Mouse (Mus musculus) kidney, adult 11 months (tissue): ENCODE measurements at regions not wholly inside any gene's neighbourhood (a gene's known extent, or its start where the extent isn't known, plus 50 kb on each side); places are given as distances from the start of the nearest gene placed in this dataset.

Source experiments
- DNase-seq: peaks from one replicate; pipeline ENCODE4 v3.0.0; 2022

DNA sequence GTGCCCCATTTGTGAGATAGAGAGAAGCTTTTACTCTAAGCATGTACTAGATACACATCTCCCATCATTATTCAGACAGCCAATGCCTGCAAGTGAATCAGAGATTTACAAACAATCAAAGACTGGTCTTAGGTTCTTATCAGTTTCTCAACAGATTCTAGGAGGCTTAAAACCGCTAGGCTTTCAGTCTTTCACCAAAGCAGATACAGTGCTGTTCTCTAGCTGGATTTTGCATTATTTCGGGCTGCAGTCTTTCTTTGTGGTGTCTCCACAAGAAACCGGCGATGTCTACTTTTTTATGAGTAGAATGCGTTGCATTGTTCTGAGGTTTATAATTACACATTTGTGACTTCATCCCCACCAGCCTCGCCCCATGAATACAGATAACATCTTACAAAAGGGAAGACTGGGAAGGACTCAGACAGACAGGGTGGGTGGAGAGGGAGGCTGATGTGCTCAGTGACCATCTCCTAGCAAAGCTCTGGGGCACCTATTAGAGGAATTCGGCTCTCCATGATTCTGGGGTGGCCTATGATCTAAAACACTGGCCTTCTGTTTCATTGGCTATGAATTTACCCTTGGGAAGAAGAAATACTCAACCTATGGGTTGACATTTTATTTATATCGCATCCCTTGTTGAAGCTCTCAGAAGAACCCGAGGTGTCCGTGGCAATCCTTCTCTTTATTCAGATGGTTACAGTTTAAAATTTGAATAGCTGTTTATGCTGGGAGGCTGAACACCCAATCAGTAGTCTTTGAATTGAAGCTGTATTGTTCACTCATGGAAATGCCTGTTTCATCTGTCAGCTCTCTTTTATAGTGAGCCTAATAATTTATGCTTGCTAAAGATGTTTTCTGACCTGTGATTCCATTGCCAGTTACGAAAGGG lies 343.8 kb downstream of the Tmem161b start:
- no peak for DNase-seq

DNA sequence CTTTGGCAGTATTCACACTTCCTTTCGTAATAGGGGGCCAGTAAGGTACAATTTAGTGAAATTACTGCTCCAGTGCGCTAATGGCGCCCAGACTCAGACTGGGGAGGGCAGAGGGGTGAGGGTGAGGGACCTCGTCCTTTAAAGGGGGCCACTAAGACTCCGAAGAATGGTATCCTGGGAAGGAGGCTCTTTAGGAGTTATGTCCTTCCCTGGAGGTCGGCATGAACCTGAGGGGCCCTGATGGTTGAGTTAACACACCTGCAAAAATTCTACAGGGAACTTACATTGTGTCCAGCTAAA lies 344.4 kb downstream of the Tmem161b start:
- no peak for DNase-seq

DNA sequence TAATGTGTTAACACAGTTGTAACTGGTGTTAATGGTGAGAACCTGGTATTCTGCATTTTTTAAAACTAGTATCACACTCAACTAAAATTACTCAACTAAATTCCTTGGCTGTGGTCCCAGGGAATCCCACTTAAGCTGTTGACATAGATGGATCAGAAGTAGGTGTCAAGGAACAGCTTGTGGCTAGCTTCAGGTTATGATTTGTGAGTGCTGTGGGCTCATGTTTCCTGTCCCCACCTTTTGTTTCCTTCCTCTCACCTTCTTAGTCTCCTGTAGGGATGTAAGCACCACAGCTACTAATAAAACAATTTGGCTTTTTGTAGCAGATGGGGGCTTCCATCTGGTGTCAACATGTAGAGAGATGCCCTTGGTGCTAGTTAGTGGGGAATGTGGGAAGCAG lies 347.3 kb downstream of the Tmem161b start:
- DNase-seq: no peak

DNA sequence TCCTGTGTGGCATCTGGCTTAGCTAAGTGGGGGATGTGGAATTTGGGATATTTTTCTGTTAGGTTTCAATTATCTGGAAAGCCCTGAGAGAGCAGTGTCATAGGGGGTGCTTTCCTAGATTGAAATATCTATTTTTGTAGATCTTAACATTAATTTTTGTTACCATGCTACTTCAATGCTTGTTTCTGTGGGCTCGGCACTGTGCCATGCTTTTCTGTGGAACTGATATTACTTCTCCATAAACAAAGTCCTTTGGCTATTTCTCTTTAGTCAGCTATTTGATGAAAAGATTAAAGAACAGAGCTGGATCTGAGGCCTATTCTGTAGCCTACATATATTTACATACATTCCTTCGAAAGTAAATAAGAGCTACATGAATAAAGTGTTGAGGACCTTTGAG lies 348.1 kb downstream of the Tmem161b start:
- no peak for DNase-seq

DNA sequence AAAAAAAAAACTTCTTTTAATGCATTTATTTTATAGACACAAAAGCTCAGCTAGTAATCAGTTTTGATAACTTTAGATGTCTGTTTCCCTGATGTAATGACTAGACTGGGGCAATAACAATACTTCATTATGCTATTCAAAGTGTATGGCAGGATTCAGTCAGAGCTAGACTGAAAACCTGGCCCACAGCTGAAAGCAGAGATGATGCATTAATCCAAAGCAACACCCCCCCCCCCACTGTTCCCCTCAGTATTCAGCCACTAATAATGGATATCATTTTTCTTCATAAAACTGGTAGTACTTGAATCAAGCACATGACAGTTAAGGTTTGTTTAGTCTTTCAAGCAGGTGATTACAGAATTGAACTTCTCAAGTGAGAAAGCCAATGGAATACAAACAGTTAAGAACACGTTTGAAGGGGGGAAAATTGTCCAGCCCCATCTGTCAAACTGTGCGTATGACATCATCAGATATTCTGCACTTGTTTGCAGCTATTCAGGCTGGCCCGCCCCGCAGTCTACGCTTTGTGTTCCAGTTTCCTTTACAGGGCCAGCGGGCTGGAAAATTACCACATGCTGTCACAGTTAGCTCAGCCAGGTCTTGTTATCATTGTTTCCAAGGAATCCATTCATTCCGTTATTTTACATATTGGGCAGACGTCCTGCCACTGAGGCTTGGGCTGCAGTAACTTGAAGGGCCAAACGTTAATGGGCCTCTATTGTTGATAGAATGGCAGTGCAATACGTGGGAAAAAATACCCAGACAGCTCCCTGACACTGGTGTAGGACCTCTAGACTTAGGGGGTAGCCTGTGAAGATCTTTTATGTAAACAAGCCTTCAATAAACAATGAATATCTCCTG lies 349.1 kb downstream of the Tmem161b start:
- DNase-seq: no peak

DNA sequence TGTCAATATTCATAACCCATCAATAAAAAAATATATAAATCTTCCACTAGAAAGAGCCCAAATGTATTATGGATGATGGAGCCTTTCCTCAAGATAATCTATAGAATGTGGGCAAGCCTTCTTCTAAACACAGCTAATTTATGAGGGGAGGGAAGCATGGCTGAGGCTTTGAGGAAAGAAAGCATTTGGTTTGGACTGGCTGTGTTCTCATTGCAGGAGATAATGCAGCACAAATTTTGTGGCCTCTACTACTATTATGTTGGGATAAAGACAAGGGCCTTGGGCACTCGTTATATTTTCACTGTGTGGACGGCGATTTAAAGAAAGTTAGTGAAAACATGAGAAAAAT lies 349.7 kb downstream of the Tmem161b start:
- DNase-seq: no peak

DNA sequence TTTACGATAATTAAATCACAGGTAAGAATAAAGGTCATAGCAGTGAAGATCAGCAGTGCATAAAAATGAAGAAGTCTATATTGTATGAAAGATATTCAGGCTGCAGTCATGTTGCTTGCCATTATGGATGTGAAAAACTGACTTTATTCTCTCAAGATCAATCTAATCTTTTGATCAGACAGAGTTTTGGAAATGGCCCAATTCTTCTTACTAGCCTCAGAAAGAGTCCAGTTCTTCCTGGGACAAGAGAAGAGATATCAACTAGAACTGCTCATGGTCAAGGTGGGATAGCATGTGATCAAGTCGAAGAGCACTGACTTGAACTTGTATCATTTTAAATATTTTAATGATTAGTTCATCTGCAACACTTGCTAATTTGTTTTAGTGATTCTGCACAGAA lies 350.1 kb downstream of the Tmem161b start:
- no peak for DNase-seq

DNA sequence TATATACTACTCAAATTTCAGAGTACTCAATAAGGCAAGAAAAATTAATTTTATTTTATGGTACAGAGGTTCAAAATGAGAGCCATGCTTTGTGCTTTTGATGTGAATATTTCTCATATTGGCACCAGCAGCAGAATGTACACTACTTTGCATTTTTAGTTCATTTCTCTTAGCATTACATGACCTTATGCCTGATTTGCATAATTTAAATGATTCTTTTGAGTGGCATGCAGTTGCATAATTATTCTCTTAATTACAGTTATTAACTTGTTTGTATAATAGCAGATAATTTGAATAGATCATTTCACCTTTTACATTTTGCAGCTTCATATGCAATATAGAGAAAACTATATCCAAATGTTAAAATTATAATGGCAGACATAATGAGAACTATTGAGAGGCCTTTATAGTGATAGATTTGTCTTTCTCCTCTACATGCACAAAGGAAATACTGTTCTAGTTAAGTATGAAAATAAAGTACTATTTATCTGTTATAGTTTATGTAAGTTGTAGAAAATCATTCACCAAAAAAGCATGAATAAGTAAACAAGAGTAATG lies 374.6 kb downstream of the Tmem161b start:
- DNase-seq: no peak

DNA sequence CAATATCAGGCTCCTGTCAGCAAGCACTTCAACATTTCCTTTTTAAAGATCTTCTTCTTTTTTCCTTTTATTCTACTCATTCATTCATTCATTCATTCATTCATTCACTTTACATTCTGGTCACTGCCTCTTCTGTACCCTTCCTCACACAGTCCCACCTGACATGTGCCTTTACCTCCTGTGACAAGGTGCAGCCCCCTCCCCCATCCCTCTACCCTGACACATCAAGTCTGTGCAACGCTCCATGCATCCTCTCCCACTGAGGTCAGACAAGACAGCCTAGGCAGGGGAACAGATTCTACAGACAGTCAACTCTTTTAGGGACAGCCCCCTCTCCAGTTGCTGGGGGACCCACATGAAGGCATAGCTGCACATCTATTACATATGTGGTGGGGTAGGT lies 380.5 kb downstream of the Tmem161b start:
- no peak for DNase-seq

DNA sequence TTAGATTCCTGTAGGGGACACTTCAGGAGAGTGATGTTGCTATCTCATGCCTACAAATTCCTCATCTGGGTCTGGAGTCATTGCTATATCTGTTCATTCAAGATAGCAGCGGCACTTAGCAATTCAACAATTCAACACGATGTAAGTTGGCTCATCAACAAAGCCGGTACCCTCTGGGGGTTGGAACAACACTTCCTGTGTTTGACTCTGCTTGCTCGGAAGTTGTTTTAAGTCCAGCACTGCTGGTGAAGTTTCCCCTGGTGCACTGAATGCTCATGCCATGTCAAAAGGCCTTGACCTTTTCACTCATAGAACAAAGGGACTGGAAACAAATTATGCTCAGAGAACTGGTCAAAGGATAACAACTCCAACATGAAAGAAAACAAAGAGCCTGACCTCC lies 390.4 kb downstream of the Tmem161b start:
- no peak for DNase-seq

DNA sequence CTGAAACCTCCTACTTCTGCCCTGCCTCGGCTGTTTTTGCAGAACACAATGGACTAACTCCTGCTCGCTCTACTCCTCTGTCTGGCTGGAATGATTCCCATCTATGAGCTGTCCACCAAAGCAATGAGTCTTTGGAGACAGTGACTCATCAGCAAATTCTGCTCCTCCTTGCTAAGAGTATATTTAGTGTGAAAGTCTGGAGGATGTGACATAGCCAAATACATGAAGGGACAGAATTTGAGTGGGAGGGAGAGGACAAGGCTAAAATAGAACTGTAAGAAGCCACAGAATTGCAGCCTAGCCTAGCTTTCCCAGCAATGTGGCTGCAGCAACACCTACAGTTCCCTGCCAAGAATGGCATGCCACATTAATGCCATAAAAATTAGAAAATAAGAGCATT lies 390.9 kb downstream of the Tmem161b start:
- no peak for DNase-seq

DNA sequence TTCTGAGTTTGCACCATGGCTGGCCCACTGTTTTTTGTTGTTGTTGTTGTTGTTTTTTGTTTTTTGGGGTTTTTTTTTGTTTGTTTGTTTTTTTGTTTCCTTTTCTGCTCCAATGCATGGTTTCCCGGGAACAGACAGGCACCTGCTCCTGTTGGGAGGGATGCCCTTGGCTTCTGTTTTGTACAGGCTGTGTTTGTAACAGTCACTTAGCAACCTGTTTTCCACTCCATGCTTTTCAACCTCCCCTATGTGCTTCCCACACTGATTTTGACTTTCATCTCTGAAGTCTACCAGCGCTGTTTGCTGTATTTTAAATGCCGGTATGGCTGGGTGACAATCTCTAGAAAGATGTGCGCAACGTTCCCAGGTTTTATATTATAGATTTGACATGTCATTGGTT lies 402.6 kb downstream of the Tmem161b start:
- DNase-seq: no peak

DNA sequence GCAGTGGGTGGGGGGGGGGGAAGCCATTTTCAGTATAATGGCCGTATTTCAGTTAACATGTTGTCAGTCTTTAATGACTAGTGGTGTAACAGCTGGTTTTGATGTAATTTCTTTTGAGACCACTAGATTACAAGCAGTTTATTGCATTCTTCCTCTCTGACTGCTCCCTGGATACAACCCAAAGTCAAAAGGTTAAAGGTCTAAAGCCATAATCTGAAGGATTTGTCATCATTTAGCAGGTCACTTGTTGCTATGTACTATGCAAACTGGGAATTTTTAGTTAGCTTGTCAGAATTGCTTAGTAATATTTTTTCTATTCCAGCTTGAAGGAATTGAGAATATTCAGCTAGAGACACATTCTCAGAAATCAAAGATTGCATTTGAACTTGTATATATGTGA lies 403.4 kb downstream of the Tmem161b start:
- no peak for DNase-seq

DNA sequence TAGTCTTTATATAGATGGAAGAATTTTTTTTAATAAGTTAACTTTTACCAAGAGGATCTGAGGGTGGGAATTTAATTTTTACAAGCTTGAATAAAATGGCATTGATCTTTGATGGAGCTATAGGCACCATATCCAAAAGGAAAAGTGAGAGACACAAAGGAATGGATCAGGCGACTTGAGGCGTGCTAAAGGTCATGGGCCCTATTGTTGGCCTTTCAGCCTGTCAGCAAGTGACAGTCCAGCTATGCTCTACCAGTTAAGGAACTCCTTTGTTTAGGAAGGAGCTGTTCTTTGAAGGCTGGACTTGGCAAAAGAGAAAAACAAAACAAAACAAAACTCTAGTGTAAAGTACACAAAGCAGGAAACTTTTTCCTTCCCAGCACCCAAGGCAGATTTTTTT lies 403.8 kb downstream of the Tmem161b start:
- no peak for DNase-seq

DNA sequence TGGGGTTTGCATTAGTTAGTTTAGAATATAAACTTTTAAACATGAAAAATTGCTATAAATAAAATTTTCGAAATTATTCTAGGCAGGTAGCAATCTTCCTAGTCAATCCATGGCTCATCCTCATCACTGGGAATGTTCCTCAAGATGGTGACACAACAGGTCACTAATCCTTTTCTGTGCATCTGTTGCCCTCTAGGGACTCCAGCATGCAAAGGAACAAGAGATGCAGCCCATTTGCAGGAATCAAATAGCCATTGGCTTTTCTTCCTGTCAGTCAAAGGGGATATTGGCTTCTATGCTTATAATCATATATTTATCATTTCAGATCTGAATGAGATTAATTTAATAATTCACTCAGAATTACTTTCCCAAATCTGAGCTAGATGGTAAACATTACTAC lies 404.3 kb downstream of the Tmem161b start:
- DNase-seq: no peak

DNA sequence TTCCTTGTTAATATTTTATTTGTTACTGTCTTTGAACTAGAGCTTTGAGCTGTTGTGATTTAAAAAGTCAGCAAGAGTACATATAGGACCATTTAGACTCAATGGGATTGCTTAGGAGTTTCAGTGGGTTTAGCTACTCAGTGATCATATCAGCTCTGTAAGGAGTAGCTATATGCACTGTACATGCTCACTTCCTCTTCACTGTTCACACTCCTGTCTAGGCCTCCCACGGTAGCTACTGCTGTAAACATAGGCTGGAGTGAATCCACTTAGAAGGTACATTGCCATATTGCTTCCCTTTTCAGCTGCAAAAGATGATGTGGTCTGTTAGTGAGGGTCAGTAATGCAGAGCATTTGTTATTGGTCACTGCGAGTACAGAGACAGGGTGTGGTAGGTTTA lies 408.6 kb downstream of the Tmem161b start:
- DNase-seq: no peak

DNA sequence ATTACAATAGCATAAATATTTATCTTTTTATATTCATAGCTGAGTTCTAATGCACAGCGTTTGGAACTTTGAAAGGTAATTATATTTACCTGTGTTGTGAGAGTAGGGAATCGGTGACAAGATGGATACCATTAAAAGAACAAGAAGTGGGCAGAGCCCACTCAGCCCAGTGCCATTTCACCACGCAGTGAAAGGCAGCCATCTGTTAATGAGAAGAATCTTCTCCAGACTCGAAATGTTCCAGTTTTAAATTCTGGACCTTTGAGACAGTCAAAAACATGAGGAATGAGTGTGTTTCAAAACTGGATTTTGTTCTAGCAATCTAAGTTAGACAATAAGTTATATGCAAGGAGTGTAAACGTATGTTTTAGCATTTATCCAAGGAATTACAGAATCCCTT lies 410.4 kb downstream of the Tmem161b start:
- DNase-seq: no peak

DNA sequence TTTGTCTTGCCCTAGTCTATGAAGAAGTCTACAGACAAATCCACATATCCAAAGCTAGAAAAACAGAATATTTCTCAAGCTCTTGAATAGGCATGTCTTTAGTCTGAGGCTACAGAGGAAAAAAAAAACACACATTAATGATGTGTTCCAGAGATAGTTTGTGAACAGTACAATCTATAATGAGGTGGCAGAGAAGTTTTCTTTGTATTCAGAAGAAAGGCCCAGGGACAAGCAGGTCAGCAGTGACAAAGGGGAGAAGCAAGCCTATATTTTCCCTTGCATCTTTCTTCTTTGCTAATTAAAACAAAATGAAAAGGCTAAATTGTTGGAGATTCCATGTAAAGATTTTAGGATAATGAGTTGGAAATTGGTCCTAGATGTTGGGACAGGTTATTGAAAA lies 414.7 kb downstream of the Tmem161b start:
- no peak for DNase-seq

DNA sequence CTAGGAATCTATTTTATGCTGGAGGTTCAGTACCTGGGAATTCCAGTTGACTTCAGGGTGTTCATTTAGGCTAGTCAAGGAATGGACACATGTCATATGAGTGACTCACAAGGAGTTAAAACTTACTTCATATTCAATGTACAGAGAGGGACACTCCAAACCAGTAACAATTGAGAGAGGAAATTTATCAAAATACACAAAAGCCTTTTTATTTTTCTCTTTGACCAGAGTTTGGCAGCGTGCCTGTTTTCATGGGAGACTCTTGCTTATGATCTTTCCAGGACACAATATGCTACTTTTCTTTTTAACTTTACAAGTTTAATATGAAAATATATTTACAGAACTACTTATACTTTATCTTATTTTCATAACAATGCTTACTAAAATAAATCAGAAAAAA lies 415.5 kb downstream of the Tmem161b start:
- DNase-seq: no peak

DNA sequence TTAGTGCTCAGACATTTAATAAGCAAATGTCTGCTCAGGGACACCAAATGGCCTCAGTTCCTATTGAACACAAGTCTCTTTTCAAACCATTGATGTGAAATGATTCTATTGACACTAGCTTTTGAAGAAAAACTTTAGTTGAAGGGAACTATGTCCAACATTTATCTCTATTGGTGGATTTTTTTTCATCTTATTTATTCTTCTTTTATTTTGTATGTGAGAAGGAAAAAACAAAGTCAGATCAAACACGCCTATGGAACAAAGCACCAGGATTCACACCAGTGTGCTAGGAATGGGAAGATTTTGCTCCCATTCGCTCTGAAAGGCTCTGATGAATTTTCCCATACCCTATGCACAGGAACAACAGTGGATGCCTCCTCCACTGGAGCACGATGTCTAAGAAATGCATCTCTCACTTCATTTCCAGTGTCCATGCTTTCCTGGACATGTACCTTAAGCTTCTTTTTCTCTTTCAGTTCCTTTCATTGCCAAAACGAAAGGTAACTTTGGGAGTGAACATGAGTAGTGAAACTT lies 416.4 kb downstream of the Tmem161b start:
- DNase-seq: no peak

DNA sequence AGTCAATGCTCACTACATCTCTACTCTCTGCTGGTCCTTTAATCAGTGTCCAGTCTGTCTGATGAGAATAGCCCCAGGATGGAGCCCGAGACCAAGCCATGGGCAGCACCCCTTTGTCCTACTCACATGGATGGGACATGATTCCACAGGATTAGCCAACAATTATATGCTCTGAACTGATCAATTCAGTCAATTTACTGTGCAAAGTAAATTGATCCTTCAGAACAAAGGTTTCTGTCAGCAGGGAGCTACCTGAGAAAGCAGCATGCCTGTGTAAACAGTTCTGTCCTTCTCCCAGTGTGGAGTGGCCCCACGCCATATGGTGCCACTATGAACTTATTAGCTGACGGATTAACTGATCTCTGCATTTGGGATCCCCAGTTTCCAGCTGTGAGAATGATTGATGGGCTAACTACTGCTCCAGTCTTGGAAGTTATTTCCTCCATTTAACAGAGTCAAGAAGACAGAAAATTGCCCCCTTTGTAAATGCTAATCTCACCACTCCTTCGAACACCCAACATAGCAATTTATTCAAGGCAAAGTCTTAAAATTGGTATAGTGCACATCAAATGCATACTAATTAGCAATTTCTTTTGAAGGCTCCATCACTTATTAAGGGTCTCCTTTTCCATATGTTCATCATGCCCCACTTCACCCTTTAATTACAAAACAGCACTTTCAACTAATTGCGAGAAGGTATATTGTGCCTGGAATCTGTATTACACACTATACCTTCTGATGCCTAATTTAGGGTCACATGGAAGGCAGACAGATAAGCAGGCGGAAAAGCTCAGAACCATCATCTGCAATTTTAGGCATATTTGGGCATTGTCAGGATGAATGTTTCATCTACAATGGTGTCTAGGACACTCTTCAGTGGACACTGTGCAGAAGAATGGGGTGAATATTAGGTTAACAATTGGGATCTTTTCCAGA lies 417.3 kb downstream of the Tmem161b start:
- no peak for DNase-seq

DNA sequence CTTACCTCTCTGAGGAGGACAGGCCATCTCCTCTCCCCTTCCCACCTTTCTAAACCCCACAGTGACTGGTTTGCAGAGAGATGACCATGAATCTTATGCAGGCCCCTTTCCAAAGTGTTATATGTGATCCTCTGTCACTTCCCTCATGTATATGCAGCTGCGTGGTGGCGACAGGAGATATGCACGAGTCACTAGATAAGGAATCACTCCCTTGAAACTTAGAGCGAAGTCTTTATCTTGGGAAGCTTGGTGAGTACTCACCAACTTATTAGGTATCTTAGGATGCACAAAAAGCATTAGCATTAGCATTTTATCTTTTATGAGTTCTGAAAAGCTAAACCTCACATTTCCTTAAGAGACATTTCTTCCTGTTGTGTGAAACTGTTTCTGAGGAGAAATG lies 421.9 kb downstream of the Tmem161b start:
- DNase-seq: no peak

DNA sequence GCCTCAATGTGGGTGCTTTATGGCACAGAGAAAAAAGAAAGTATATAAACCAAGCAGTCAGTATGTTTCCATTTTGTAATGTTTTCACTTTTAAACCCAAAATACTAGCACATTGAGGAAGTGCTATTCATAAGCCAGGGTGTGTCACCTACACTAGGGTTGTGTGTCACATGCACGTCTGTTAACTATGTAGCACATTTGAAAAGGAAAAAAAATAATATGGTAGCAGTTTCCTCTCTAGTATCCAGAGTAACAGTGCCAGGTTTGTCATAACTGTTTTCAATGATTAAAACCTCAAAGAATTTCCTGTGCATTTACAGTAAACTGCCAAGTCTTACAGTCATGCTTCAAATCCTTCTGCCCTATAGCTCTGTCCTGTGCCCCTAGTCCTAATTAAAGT lies 424.8 kb downstream of the Tmem161b start:
- DNase-seq: no peak
